Mouse (Mus musculus) C2C12 (cell line): ENCODE results near the gene Psmd11.

ENCODE experiments used
- CEBPB ChIP-seq: IDR thresholded peaks from one replicate; pipeline ENCODE4 v1.6.1; 2011; ENCODE audit warnings: low read depth, mild to moderate bottlenecking, control low read depth, moderate library complexity
- CTCF ChIP-seq: IDR thresholded peaks from one replicate; pipeline ENCODE4 v1.5.1; 2011; ENCODE audit not compliant: control insufficient read depth, insufficient read depth, insufficient read length
- MAX ChIP-seq: IDR thresholded peaks from one replicate; pipeline ENCODE4 v1.6.1; 2011; ENCODE audit warnings: mild to moderate bottlenecking, control low read depth
- MYOD1 ChIP-seq: IDR thresholded peaks from one replicate; pipeline ENCODE4 v1.6.1; 2011; ENCODE audit warnings: low read depth; ENCODE audit not compliant: control insufficient read depth, insufficient read length
- MYOG ChIP-seq: IDR thresholded peaks from one replicate; pipeline ENCODE4 v1.6.1; 2011; ENCODE audit not compliant: control insufficient read depth, insufficient read length; ENCODE audit errors: extremely low read depth
- USF1 ChIP-seq: IDR thresholded peaks from one replicate; pipeline ENCODE4 v1.6.1; 2011; ENCODE audit warnings: low read depth, mild to moderate bottlenecking, control low read depth, moderate library complexity

DNA sequence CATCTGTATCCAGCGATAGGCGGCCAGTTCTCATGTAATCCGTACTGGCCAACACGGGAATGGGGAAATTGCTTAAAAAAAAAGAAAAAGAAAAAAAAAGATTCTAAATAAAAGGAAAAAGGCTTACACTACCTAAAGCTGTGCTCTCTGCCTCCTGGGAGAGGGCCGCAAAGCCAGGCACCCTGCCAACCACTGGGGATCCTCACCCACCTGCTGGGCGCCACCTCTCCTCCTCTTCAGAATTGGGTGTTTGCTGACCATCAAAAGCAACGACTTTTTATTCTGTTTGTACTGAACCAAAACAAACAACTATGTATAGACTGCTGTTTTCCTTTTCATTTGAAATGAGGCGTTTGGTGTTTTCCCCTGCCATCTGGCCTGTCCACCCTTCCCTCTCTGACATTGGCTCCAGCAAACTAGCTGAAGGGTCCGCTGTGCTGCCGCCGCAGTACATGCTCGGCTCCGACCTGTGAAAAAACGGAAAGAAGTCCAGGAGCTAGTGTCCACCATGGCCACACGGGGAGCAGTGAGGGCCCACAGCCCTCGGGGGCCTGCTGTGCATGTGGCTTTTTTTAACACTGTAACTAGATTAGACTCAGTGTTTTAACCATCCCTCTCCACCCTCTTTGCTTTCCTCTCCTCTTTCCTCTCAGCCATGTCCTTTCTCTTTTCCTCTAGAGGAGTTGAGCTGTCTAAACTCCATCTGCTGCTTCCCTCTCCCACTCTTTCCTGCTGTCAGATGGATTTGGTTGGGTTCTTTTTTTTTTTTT is 43.6 kb downstream of the Psmd11 start:
- TF ChIP-seq MAX (no peak), CTCF (no peak), USF1 (no peak), MYOD1 (no peak), MYOG (no peak), CEBPB (no peak)
